Mouse (Mus musculus) cerebellum, postnatal 25 days (tissue): ENCODE measurements around the gene Eif4g3.
A peak's percentile ranks its signal among the peaks of the same experiment; 100 is the strongest.

Experiments used
- DNase-seq, 2 experiments: peaks; one replicate each; pipeline ENCODE4 v3.0.0; 2021; ENCODE audit warnings: mixed read lengths in 2 of 2

The Eif4g3 gene

GRCm38 (mm10) chr4:137991240-137991639 lies 1.6 kb upstream of the Eif4g3 start:
- DNase-seq, result no peak

- DNase-seq, result peak; percentile 100
Measured at GRCm38 (mm10) chr4:137993291-137993758, 503 bp downstream of the Eif4g3 start.

GRCm38 (mm10) chr4:137993821-137994561 lies 1.2 kb downstream of the Eif4g3 start:
- peak; percentile 71 to 72 for DNase-seq

GRCm38 (mm10) chr4:137994562-137995336 lies 1.9 kb downstream of the Eif4g3 start:
- no peak for DNase-seq

- DNase-seq, result peak; percentile 55 to 66
Measured at GRCm38 (mm10) chr4:137995399-137995798, 2.6 kb downstream of the Eif4g3 start.

GRCm38 (mm10) chr4:137998232-137998631 lies 5.4 kb downstream of the Eif4g3 start:
- DNase-seq, result no peak

GRCm38 (mm10) chr4:138000682-138001081 lies 7.9 kb downstream of the Eif4g3 start:
- peak; percentile 59 to 79 for DNase-seq

- no peak for DNase-seq
Measured at GRCm38 (mm10) chr4:138003909-138004610, 11.2 kb downstream of the Eif4g3 start.

- DNase-seq, result no peak
Measured at GRCm38 (mm10) chr4:138005781-138006180, 13.0 kb downstream of the Eif4g3 start.

- no peak for DNase-seq
Measured at GRCm38 (mm10) chr4:138006951-138007613, 14.3 kb downstream of the Eif4g3 start.

- DNase-seq, result no peak
Measured at GRCm38 (mm10) chr4:138008646-138009045, 15.8 kb downstream of the Eif4g3 start.

- DNase-seq, result peak; percentile 54 to 71
Measured at GRCm38 (mm10) chr4:138009786-138010502, 17.1 kb downstream of the Eif4g3 start.

- no peak for DNase-seq
Measured at GRCm38 (mm10) chr4:138013723-138014479, 21.1 kb downstream of the Eif4g3 start.

GRCm38 (mm10) chr4:138015966-138016365 lies 23.1 kb downstream of the Eif4g3 start:
- DNase-seq, result no peak

- DNase-seq, result peak in 1 of 2 experiments; percentile 23
Measured at GRCm38 (mm10) chr4:138017085-138017637, 24.3 kb downstream of the Eif4g3 start.

GRCm38 (mm10) chr4:138018011-138018410 lies 25.2 kb downstream of the Eif4g3 start:
- peak in 1 of 2 experiments; percentile 55 for DNase-seq

GRCm38 (mm10) chr4:138020231-138020630 lies 27.4 kb downstream of the Eif4g3 start:
- peak; percentile 46 to 49 for DNase-seq

GRCm38 (mm10) chr4:138021651-138022050 lies 28.8 kb downstream of the Eif4g3 start:
- DNase-seq, result no peak

- no peak for DNase-seq
Measured at GRCm38 (mm10) chr4:138022761-138023160, 29.9 kb downstream of the Eif4g3 start.

- no peak for DNase-seq
Measured at GRCm38 (mm10) chr4:138023403-138024100, 30.7 kb downstream of the Eif4g3 start.
